In the genomic region with DNA sequence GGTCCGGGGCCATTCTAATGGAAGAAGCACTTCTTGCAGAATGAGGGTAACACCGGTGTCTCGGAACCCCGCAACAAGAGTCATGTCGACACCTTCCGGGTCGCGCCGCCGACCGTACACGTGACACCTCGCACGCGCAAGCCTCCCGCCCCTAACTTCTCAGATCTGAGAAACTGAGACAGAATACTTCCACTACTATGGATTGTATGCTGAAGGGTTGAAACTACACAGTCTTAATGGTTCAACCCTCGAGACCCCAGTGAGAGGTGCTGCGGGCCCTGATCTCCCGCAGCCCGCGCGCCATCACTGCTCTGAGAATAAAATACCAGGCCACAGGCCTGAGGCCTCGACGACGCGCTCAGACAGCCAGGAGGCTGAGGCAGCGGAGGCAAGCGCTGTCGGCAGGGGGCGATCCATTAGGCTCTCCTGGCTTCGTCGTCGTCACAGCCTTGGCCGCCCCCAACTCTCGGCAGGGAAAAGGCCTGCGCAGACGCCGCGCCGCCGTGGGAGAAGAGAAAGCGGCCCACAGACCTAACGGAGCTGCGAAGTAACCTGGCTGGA, we compare ENCODE assay signal across 8 mouse cellular contexts. TPM values are rescaled to one million over a fixed set of nuclear protein-coding genes. Genes with fewer than 3 reads are reported as not detected.
DNase-seq lines count a peak whose midpoint lies in the region; ATAC-seq and TF ChIP-seq lines count a peak whose summit lies in the region.

No protein-coding gene starts in this region.

- peak; percentile 45 for TF ChIP-seq CTCF in C2C12 (IDR thresholded peaks at IDR 0.05; ENCODE audit: control insufficient read depth, insufficient read depth, insufficient read length)
- TF ChIP-seq CTCF in embryonic fibroblast, embryonic 13.5 days (IDR thresholded peaks at IDR 0.05; ENCODE audit: borderline replicate concordance, insufficient read depth, low read length): peak; percentile 55; the same call in 1 of the 2 replicates
- TF ChIP-seq CTCF in kidney, postnatal 0 days (IDR thresholded peaks at IDR 0.05; ENCODE audit: low read depth): peak; percentile 58
- TF ChIP-seq CTCF in stomach, postnatal 0 days (IDR thresholded peaks at IDR 0.05; ENCODE audit: low read depth): peak; percentile 66

- H3K9ac ChIP-seq in heart, embryonic 11.5 days (ENCODE audit: low read depth, low read length): peak overlapping the region; percentile 100
- H3K9ac ChIP-seq in kidney, postnatal 0 days (ENCODE audit: low read depth, low read length): peak overlapping the region; percentile 98
- H3K9ac ChIP-seq in liver, embryonic 11.5 days (ENCODE audit: low read depth, low read length): peak overlapping the region; percentile 98
- peak overlapping the region; percentile 99 for H3K9ac ChIP-seq in stomach, postnatal 0 days (ENCODE audit: low read length)

- TF ChIP-seq EP300 in stomach, postnatal 0 days (optimal IDR thresholded peaks at IDR 0.05): no peak

- H3ac ChIP-seq in C2C12 (ENCODE audit: control insufficient read depth, insufficient read length, low read depth) (peak overlapping the region; percentile 90), myocyte (ENCODE audit: control insufficient read depth, insufficient read length) (peak overlapping the region; percentile 84)

- DNase-seq in adrenal gland, postnatal 25 days: peak; percentile 61
- peak; percentile 77 for DNase-seq in kidney, postnatal 0 days (ENCODE audit: low spot score)
- peak; percentile 76 for DNase-seq in liver, embryonic 11.5 days (ENCODE audit: low spot score)
- peak; percentile 73 for DNase-seq in stomach, postnatal 0 days (ENCODE audit: low spot score)

- WGBS in heart, embryonic 11.5 days (ENCODE audit: insufficient replicate concordance): under 1% methylated on average over 44 of the region's 44 CpGs
- WGBS in kidney, postnatal 0 days: under 1% methylated on average over 44 of the region's 44 CpGs
- under 1% methylated on average over 44 of the region's 44 CpGs for WGBS in liver, embryonic 11.5 days
- under 1% methylated on average over 43 of the region's 44 CpGs for WGBS in stomach, postnatal 0 days

- H3K36me3 ChIP-seq in C2C12 (ENCODE audit: control insufficient read depth, insufficient read depth): peaks cover 25% of the 10 kb centered on the region
- no peaks in the 10 kb centered on the region; the same call in 1 of the 2 replicates for H3K36me3 ChIP-seq in heart, embryonic 11.5 days (ENCODE audit: control insufficient read depth, insufficient read depth, low read length)
- 0 out of 2 replicates have a peak, but pooled peaks cover 5% of the 10 kb centered on the region for H3K36me3 ChIP-seq in kidney, postnatal 0 days (ENCODE audit: insufficient read depth, low read length)
- peaks cover 2% of the 10 kb centered on the region; the same call in 1 of the 2 replicates for H3K36me3 ChIP-seq in liver, embryonic 11.5 days (ENCODE audit: control insufficient read depth, insufficient read depth, low read length)
- H3K36me3 ChIP-seq in myocyte (ENCODE audit: control insufficient read depth, insufficient read depth): no peaks in the 10 kb centered on the region
- peaks cover 2% of the 10 kb centered on the region; the same call in 1 of the 2 replicates for H3K36me3 ChIP-seq in stomach, postnatal 0 days (ENCODE audit: control insufficient read depth, insufficient read depth, low read length)

- H3K79me2 ChIP-seq in C2C12 (ENCODE audit: control insufficient read depth, insufficient read depth): peaks cover 55% of the 10 kb centered on the region
- peaks cover 56% of the 10 kb centered on the region for H3K79me2 ChIP-seq in myocyte (ENCODE audit: control insufficient read depth, insufficient read depth)

- H3K27me3 ChIP-seq in C2C12 (ENCODE audit: control insufficient read depth, insufficient read depth, insufficient read length) (no peaks in the 10 kb centered on the region), myocyte (ENCODE audit: control insufficient read depth, insufficient read depth, insufficient read length) (no peaks in the 10 kb centered on the region)
- H3K27me3 ChIP-seq in heart, embryonic 11.5 days (ENCODE audit: control insufficient read depth, insufficient read depth, low read length): no peaks in the 10 kb centered on the region
- H3K27me3 ChIP-seq in kidney, postnatal 0 days (ENCODE audit: insufficient read depth, low read length): no peaks in the 10 kb centered on the region
- no peaks in the 10 kb centered on the region for H3K27me3 ChIP-seq in liver, embryonic 11.5 days (replicated peaks; ENCODE audit: control insufficient read depth, insufficient read depth, low read length)
- no peaks in the 10 kb centered on the region for H3K27me3 ChIP-seq in stomach, postnatal 0 days (ENCODE audit: control insufficient read depth, insufficient read depth, low read length)

- peaks cover 54% of the 10 kb centered on the region for H3K79me3 ChIP-seq in C2C12 (ENCODE audit: low read depth)

- H3K27ac ChIP-seq in embryonic fibroblast, embryonic 13.5 days (ENCODE audit: insufficient read depth, low read length): peak overlapping the region; percentile 12
- H3K27ac ChIP-seq in heart, embryonic 11.5 days (ENCODE audit: low read depth, low read length): peak overlapping the region; percentile 96
- peak overlapping the region; percentile 95 for H3K27ac ChIP-seq in kidney, postnatal 0 days
- peak overlapping the region; percentile 90 for H3K27ac ChIP-seq in liver, embryonic 11.5 days (ENCODE audit: low read depth, low read length)
- peak overlapping the region; percentile 97 for H3K27ac ChIP-seq in stomach, postnatal 0 days (replicated peaks)

- H3K4me3 ChIP-seq in C2C12 (ENCODE audit: insufficient read depth, poor library complexity, severe bottlenecking): peak overlapping the region; percentile 67
- H3K4me3 ChIP-seq in embryonic fibroblast, embryonic 13.5 days (ENCODE audit: insufficient read depth, low read length): peak overlapping the region; percentile 59
- H3K4me3 ChIP-seq in heart, embryonic 11.5 days (ENCODE audit: low read depth, low read length): peak overlapping the region; percentile 83
- H3K4me3 ChIP-seq in kidney, postnatal 0 days (replicated peaks; ENCODE audit: low read depth, low read length): peak overlapping the region; percentile 90
- peak overlapping the region; percentile 83 for H3K4me3 ChIP-seq in liver, embryonic 11.5 days (ENCODE audit: low read depth, low read length)
- peak overlapping the region; percentile 93 for H3K4me3 ChIP-seq in myocyte
- peak overlapping the region; percentile 94 for H3K4me3 ChIP-seq in stomach, postnatal 0 days (ENCODE audit: low read depth, low read length)

- ATAC-seq in heart, embryonic 11.5 days (replicated peaks; ENCODE audit: insufficient number of reproducible peaks, low FRiP score, low TSS enrichment): peak; percentile 67
- ATAC-seq in kidney, postnatal 0 days (replicated peaks; ENCODE audit: low FRiP score, low read depth): peak; percentile 79
- ATAC-seq in liver, embryonic 11.5 days (replicated peaks; ENCODE audit: low FRiP score): peak; percentile 68
- peak; percentile 76 for ATAC-seq in stomach, postnatal 0 days (ENCODE audit: low FRiP score, low TSS enrichment)

- no peaks in the 10 kb centered on the region for H3K9me3 ChIP-seq in heart, embryonic 11.5 days (replicated peaks; ENCODE audit: control insufficient read depth, low read length)
- no peaks in the 10 kb centered on the region for H3K9me3 ChIP-seq in kidney, postnatal 0 days (replicated peaks; ENCODE audit: low read length)
- no peaks in the 10 kb centered on the region for H3K9me3 ChIP-seq in liver, embryonic 11.5 days (ENCODE audit: control insufficient read depth, low read length)
- H3K9me3 ChIP-seq in stomach, postnatal 0 days (ENCODE audit: control insufficient read depth, low read length): no peaks in the 10 kb centered on the region

- H3K4me1 ChIP-seq in embryonic fibroblast, embryonic 13.5 days (ENCODE audit: control insufficient read depth, insufficient read depth, low read length): peaks cover 10% of the 10 kb centered on the region
- H3K4me1 ChIP-seq in heart, embryonic 11.5 days (ENCODE audit: control insufficient read depth, insufficient read depth, low read length): peaks cover 22% of the 10 kb centered on the region
- peaks cover 16% of the 10 kb centered on the region; the same call in 1 of the 2 replicates for H3K4me1 ChIP-seq in kidney, postnatal 0 days (replicated peaks; ENCODE audit: insufficient read depth, low read length)
- peaks cover 33% of the 10 kb centered on the region for H3K4me1 ChIP-seq in liver, embryonic 11.5 days (replicated peaks; ENCODE audit: control insufficient read depth, insufficient read depth, low read length)
- H3K4me1 ChIP-seq in stomach, postnatal 0 days (replicated peaks; ENCODE audit: control insufficient read depth, insufficient read depth): peaks cover 3% of the 10 kb centered on the region; the same call in 1 of the 2 replicates

- TF ChIP-seq POLR2A in embryonic fibroblast, embryonic 13.5 days (IDR thresholded peaks at IDR 0.05; ENCODE audit: low read depth, low read length): no peak
- no peak for TF ChIP-seq POLR2A in myocyte (IDR thresholded peaks at IDR 0.05; ENCODE audit: insufficient read length, low read depth)

- H3K4me2 ChIP-seq in heart, embryonic 11.5 days: peak overlapping the region; percentile 97
- peak overlapping the region; percentile 88 for H3K4me2 ChIP-seq in kidney, postnatal 0 days (ENCODE audit: low read length)
- H3K4me2 ChIP-seq in liver, embryonic 11.5 days: peak overlapping the region; percentile 86
- H3K4me2 ChIP-seq in myocyte (ENCODE audit: low read depth): peak overlapping the region; percentile 90
- H3K4me2 ChIP-seq in stomach, postnatal 0 days (replicated peaks; ENCODE audit: low read depth): peak overlapping the region; percentile 87

RNA-seq across cellular contexts. Expression of gene Hnrnpm, which starts 1.9 kb away (rescaled TPM):
- polyA plus RNA-seq in C2C12 (2012; fragmentation: generic; extraction: Trizol): 129 TPM
- 202 and 208 TPM in 2 replicates for total RNA-seq in adrenal gland, postnatal 25 days (2021)
- polyA plus RNA-seq in embryonic fibroblast, embryonic 13.5 days (2011; ENCODE audit: insufficient read length, low read depth, missing spikeins): 367 and 434 TPM in 2 replicates
- polyA plus RNA-seq in heart, embryonic 11.5 days (2014; fragmentation: Nextera tagmentation; extraction: Ambion mirVana): 278 and 323 TPM in 2 replicates
- polyA plus RNA-seq in kidney, postnatal 0 days (2015; fragmentation: Nextera tagmentation; extraction: Ambion mirVana): 248 and 273 TPM in 2 replicates
- polyA plus RNA-seq in liver, embryonic 11.5 days (2014; fragmentation: Nextera tagmentation; extraction: Ambion mirVana): 410 and 431 TPM in 2 replicates
- polyA plus RNA-seq in myocyte (2012; fragmentation: generic; extraction: Trizol): 68.2 TPM
- 115 and 122 TPM in 2 replicates for polyA plus RNA-seq in stomach, postnatal 0 days (2015; fragmentation: Nextera tagmentation; extraction: Ambion mirVana)

RNA-seq across cellular contexts. Expression of gene March2, which starts 33.7 kb away (rescaled TPM):
- polyA plus RNA-seq in C2C12 (2012; fragmentation: generic; extraction: Trizol) (30.9 TPM), myocyte (2012; fragmentation: generic; extraction: Trizol) (51.5 TPM)
- total RNA-seq in adrenal gland, postnatal 25 days (2021): 113 and 117 TPM in 2 replicates
- 28.8 and 30.4 TPM in 2 replicates for polyA plus RNA-seq in embryonic fibroblast, embryonic 13.5 days (2011; ENCODE audit: insufficient read length, low read depth, missing spikeins)
- polyA plus RNA-seq in heart, embryonic 11.5 days (2014; fragmentation: Nextera tagmentation; extraction: Ambion mirVana): 73.6 and 83.2 TPM in 2 replicates
- 61.7 and 64.9 TPM in 2 replicates for polyA plus RNA-seq in kidney, postnatal 0 days (2015; fragmentation: Nextera tagmentation; extraction: Ambion mirVana)
- 92.1 and 95.7 TPM in 2 replicates for polyA plus RNA-seq in liver, embryonic 11.5 days (2014; fragmentation: Nextera tagmentation; extraction: Ambion mirVana)
- polyA plus RNA-seq in stomach, postnatal 0 days (2015; fragmentation: Nextera tagmentation; extraction: Ambion mirVana): 51.1 and 54.6 TPM in 2 replicates

RNA-seq across cellular contexts. Expression of gene Pram1, which starts 46.9 kb away (rescaled TPM):
- polyA plus RNA-seq in C2C12 (2012; fragmentation: generic; extraction: Trizol): not detected
- total RNA-seq in adrenal gland, postnatal 25 days (2021): 0.67 and 0.97 TPM in 2 replicates
- polyA plus RNA-seq in embryonic fibroblast, embryonic 13.5 days (2011; ENCODE audit: insufficient read length, low read depth, missing spikeins): not detected in 2 replicates
- 0.43 and 0.62 TPM in 2 replicates for polyA plus RNA-seq in heart, embryonic 11.5 days (2014; fragmentation: Nextera tagmentation; extraction: Ambion mirVana)
- 0.36 and 0.56 TPM in 2 replicates for polyA plus RNA-seq in kidney, postnatal 0 days (2015; fragmentation: Nextera tagmentation; extraction: Ambion mirVana)
- 0.82 and 1.6 TPM in 2 replicates for polyA plus RNA-seq in liver, embryonic 11.5 days (2014; fragmentation: Nextera tagmentation; extraction: Ambion mirVana)
- 0.41 TPM for polyA plus RNA-seq in myocyte (2012; fragmentation: generic; extraction: Trizol)
- polyA plus RNA-seq in stomach, postnatal 0 days (2015; fragmentation: Nextera tagmentation; extraction: Ambion mirVana): 0.19 and 0.27 TPM in 2 replicates

RNA-seq across cellular contexts. Expression of gene Zfp414, which starts 55.9 kb away (rescaled TPM):
- polyA plus RNA-seq in C2C12 (2012; fragmentation: generic; extraction: Trizol) (25.1 TPM), myocyte (2012; fragmentation: generic; extraction: Trizol) (21.9 TPM)
- 41.1 and 49.7 TPM in 2 replicates for total RNA-seq in adrenal gland, postnatal 25 days (2021)
- polyA plus RNA-seq in embryonic fibroblast, embryonic 13.5 days (2011; ENCODE audit: insufficient read length, low read depth, missing spikeins): 34.1 and 40.4 TPM in 2 replicates
- 56.4 and 59.9 TPM in 2 replicates for polyA plus RNA-seq in heart, embryonic 11.5 days (2014; fragmentation: Nextera tagmentation; extraction: Ambion mirVana)
- 42.9 and 44.3 TPM in 2 replicates for polyA plus RNA-seq in kidney, postnatal 0 days (2015; fragmentation: Nextera tagmentation; extraction: Ambion mirVana)
- polyA plus RNA-seq in liver, embryonic 11.5 days (2014; fragmentation: Nextera tagmentation; extraction: Ambion mirVana): 59.8 and 61.4 TPM in 2 replicates
- polyA plus RNA-seq in stomach, postnatal 0 days (2015; fragmentation: Nextera tagmentation; extraction: Ambion mirVana): 23.7 and 27.5 TPM in 2 replicates

Comparison
In these comparisons a context has a peak if more than half of its experiments do, and no peak if none do; other contexts are left out.
1. Peak in every context shown above with its lines: DNase-seq, ATAC-seq, H3K4me3 ChIP-seq and H3K27ac ChIP-seq.
2. H3K27ac ChIP-seq: peak in every context shown above with its lines; median percentile 97 in stomach, postnatal 0 days; 96 in heart, embryonic 11.5 days; 95 in kidney, postnatal 0 days; 90 in liver, embryonic 11.5 days; 12 in embryonic fibroblast, embryonic 13.5 days.